Mouse (Mus musculus): ENCODE measurements at regions not wholly inside any gene's neighbourhood (a gene's known extent, or its start where the extent isn't known, plus 50 kb on each side); places are given as distances from the start of the nearest gene placed in this dataset.

DNA sequence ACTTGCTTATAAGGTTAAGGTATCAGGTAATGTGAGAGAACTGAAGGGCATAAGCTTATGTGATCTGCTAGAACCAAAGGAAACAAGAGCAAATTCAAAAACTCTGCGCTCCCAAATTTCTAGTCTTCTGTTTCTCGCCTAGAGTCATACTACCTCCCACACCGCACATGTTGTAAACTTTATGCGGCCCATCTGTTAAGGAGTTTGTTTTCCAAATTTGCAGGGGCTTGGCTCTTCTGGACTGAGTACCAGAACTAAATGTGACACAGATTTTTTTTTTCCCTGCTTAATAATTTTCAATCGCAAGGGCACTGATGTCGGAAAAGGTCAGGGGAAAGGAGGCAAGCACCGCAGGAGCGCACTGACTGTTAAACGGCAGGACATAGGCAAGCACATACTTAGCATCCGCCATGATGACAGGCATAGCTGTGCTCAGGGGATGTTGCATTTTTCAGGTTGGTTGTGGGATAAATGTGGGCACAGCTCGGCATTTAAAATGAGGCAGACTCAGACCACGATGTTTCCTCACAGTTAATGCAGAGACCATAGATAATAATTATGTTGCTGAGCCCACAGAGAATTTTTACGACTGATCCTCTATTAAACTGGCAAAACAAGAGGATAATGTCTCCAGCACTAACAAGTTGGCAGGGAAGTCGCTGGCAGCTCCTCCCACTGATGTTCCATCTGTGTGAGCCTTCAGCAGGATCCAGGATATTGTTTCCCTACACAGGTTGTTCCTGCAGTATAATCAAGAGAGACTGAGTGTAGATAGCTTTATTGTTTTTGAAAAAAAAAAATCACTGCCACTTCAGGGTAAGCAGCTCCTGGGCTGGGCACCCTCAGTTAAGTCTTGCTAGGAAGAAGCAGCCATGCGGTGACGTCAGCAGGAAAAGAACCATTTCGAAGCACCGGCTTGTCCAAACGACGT, 428.2 kb upstream of the Atp2b1 start:
- TF ChIP-seq CTCF (IDR thresholded peaks at IDR 0.05; ENCODE audit: low read depth) (no peak), EP300 (optimal IDR thresholded peaks at IDR 0.05) (no peak)
